14 mouse cellular contexts compared by ENCODE assay signal in genomic region chr2:152617374-152617773, GRCm38 (mm10). TPM values are rescaled to one million over a fixed set of nuclear protein-coding genes. Genes with fewer than 3 reads are reported as not detected.
DNase-seq lines count a peak whose midpoint lies in the region; TF ChIP-seq lines count a peak whose summit lies in the region.
"Had no signal": no experiment of that assay in that cellular context is flagged by ENCODE, and none has a peak within 500 bp of the region (broad histone marks: within the 10 kb centered on the region; RNA-seq: fewer than 3 reads in every experiment).

No protein-coding gene starts in this region.

- no peaks in the 10 kb centered on the region for H3K9me3 ChIP-seq in CH12.LX (replicated peaks; ENCODE audit: low read length)
- H3K9me3 ChIP-seq in limb, embryonic 10.5 days (replicated peaks): no peaks in the 10 kb centered on the region
- H3K9me3 ChIP-seq: embryonic facial prominence, embryonic 13.5 days; hindbrain, embryonic 15.5 days had no signal

- TF ChIP-seq CTCF in left cerebral cortex, adult 2 months (IDR thresholded peaks at IDR 0.05): peak; percentile 40
- TF ChIP-seq CTCF in CH12.LX (conservative IDR thresholded peaks at IDR 0.05 in 1 of 2, IDR thresholded peaks at IDR 0.05 in 1 of 2; ENCODE audit: low read depth in 2 of 2, low read length in 2 of 2): peak in 1 of 2 experiments; percentile 69; a peak in 2 of 4 replicates

- TF ChIP-seq EP300 in CH12.LX (IDR thresholded peaks at IDR 0.05; ENCODE audit: low read length): no peak

- dilution Hi-C loops in CH12.LX (cut with MboI; ENCODE audit: extremely low pct_ligation_motif_present, extremely low pct_unique_long_range_greater_than_20kb, low sequenced_read_pairs): no loop called here

- no peak for DNase-seq in left cerebral cortex, adult 2 months (ENCODE audit: extremely low spot score in 1 of 2, low spot score in 2 of 2)
- no peak for DNase-seq in left cerebral cortex, adult 9 months (ENCODE audit: low spot score in 2 of 2)
- DNase-seq in A20 (ENCODE audit: low read depth, low spot score): peak; percentile 50
- DNase-seq in CH12.LX (ENCODE audit: extremely low read depth): peak; percentile 37
- peak; percentile 20 for DNase-seq in c-Kit-positive CD71-positive TER-119-positive erythroid progenitor cells, embryonic 14.5 days (ENCODE audit: low spot score)
- no peak for DNase-seq in adrenal gland, adult 8-10 months
- no peak for DNase-seq in limb, embryonic 10.5 days (ENCODE audit: low spot score)
- DNase-seq in urinary bladder, postnatal 14 days (ENCODE audit: low spot score): no peak
- DNase-seq: left cerebral cortex, postnatal 4 days had no signal

- no peaks in the 10 kb centered on the region for H3K79me2 ChIP-seq in CH12.LX (replicated peaks; ENCODE audit: control insufficient read depth, extremely low read depth, insufficient read depth, poor library complexity, severe bottlenecking)

- intact Hi-C loops in left cerebral cortex, adult 2 months (cut with DNase I): loop anchor here (5.0 kb wide), 1 partner anchor 60 kb away; no protein-coding TSS in a partner anchor

- TF ChIP-seq RAD21 in CH12.LX (IDR thresholded peaks at IDR 0.05; ENCODE audit: low read depth, low read length): peak; percentile 50

- H3K27ac ChIP-seq in left cerebral cortex, adult 2 months: no peak overlapping the region
- H3K27ac ChIP-seq in CH12.LX (ENCODE audit: insufficient read depth, low read depth): no peak overlapping the region
- no peak overlapping the region for H3K27ac ChIP-seq in limb, embryonic 10.5 days
- H3K27ac ChIP-seq: embryonic facial prominence, embryonic 13.5 days; hindbrain, embryonic 15.5 days had no signal

- H3K4me3 ChIP-seq in left cerebral cortex, adult 2 months: no peak overlapping the region
- no peak overlapping the region for H3K4me3 ChIP-seq in CH12.LX (replicated peaks in 1 of 3; ENCODE audit: low read depth in 2 of 3, low read length in 2 of 3, poor library complexity in 1 of 3)
- no peak overlapping the region for H3K4me3 ChIP-seq in limb, embryonic 10.5 days
- H3K4me3 ChIP-seq: embryonic facial prominence, embryonic 13.5 days; hindbrain, embryonic 15.5 days had no signal

- H3K4me1 ChIP-seq in CH12.LX (ENCODE audit: control insufficient read depth in 1 of 2, insufficient read depth in 2 of 2): peaks cover 11 to 21% of the 10 kb centered on the region in 2 experiments
- H3K4me1 ChIP-seq in limb, embryonic 10.5 days: peaks cover 1% of the 10 kb centered on the region
- H3K4me1 ChIP-seq: embryonic facial prominence, embryonic 13.5 days; hindbrain, embryonic 15.5 days had no signal

- no peak for TF ChIP-seq POLR2A in CH12.LX (IDR thresholded peaks at IDR 0.05; ENCODE audit: low read depth, low read length)

- no peaks in the 10 kb centered on the region for H3K36me3 ChIP-seq in CH12.LX (replicated peaks in 1 of 2; ENCODE audit: control insufficient read depth in 1 of 2, insufficient read depth in 1 of 2, low read length in 1 of 2)
- no peaks in the 10 kb centered on the region for H3K36me3 ChIP-seq in limb, embryonic 10.5 days
- H3K36me3 ChIP-seq: embryonic facial prominence, embryonic 13.5 days; hindbrain, embryonic 15.5 days had no signal

- in situ Hi-C loops in CH12.LX (cut with MboI; ENCODE audit: low pct_ligation_motif_present, low pct_unique_long_range_greater_than_20kb, low sequenced_read_pairs): loop anchor here (5.0 kb wide), 2 partner anchors 50 to 215 kb away; partner anchors contain the start of genes Bcl2l1 and H13

- no peak overlapping the region for H3K9ac ChIP-seq in CH12.LX (ENCODE audit: insufficient read depth, low read depth)
- H3K9ac ChIP-seq: embryonic facial prominence, embryonic 13.5 days; hindbrain, embryonic 15.5 days had no signal

- H3K4me2 ChIP-seq in CH12.LX (ENCODE audit: insufficient read depth, low read depth, poor library complexity, severe bottlenecking): no peak overlapping the region
- H3K4me2 ChIP-seq: embryonic facial prominence, embryonic 13.5 days; heart, embryonic 11.5 days; hindbrain, embryonic 15.5 days had no signal

- 58% methylated on average over 5 of the region's 5 CpGs for WGBS in limb, embryonic 10.5 days

- H3K27me3 ChIP-seq in CH12.LX (replicated peaks): no peaks in the 10 kb centered on the region
- H3K27me3 ChIP-seq in limb, embryonic 10.5 days (ENCODE audit: low read depth, poor library complexity, severe bottlenecking): peaks cover 5% of the 10 kb centered on the region; the same call in 1 of the 2 replicates
- H3K27me3 ChIP-seq: embryonic facial prominence, embryonic 13.5 days; hindbrain, embryonic 15.5 days had no signal

TF ChIP-seq in CH12.LX, 34 proteins besides CTCF, POLR2A, EP300 and RAD21:
- TF ChIP-seq SMC3 (IDR thresholded peaks at IDR 0.05; ENCODE audit: low read depth, low read length) (peak; percentile 58), MAFK (IDR thresholded peaks at IDR 0.05; ENCODE audit: insufficient replicate concordance, low read length) (no peak), MEF2A (IDR thresholded peaks at IDR 0.05; ENCODE audit: borderline replicate concordance, low read depth, low read length) (no peak)

RNA-seq across cellular contexts. Expression of gene Defb25, which starts 5.5 kb away (rescaled TPM):
- not detected for total RNA-seq in left cerebral cortex, adult 2 months (2021)
- 0.84 TPM in 1 of 2 replicates, not detected in the other for total RNA-seq in CH12.LX (2012; rRNA removed)
- total RNA-seq in CH12.LX (2014; rRNA removed): not detected in 2 replicates
- 0.94 and 1.8 TPM in 2 replicates for polyA plus RNA-seq in CH12.LX (2012; ENCODE audit: insufficient read length, low read depth)
- total RNA-seq in adrenal gland, adult 8-10 months (2022): 1 to 10 TPM in 2 of 4 experiments, not detected in 2; 1.9 to 2.2 TPM
- polyA plus RNA-seq in limb, embryonic 10.5 days (2016; fragmentation: Nextera tagmentation; extraction: Ambion mirVana): not detected in 2 replicates
- total RNA-seq: left cerebral cortex, postnatal 4 days had no signal
- polyA plus RNA-seq: activated CD4-positive, CD25-positive, alpha-beta regulatory T cell, adult 4 months; embryonic facial prominence, embryonic 13.5 days; hindbrain, embryonic 15.5 days had no signal

RNA-seq across cellular contexts. Expression of gene Rem1, which starts 9.4 kb away (rescaled TPM):
- total RNA-seq in left cerebral cortex, adult 2 months (2021): under 1 TPM; 0.65 to 0.68 TPM
- total RNA-seq in CH12.LX (2012; rRNA removed) (0.13 and 0.55 TPM in 2 replicates), CH12.LX (2014; rRNA removed) (0.74 and 0.82 TPM in 2 replicates)
- 0.70 and 0.80 TPM in 2 replicates for polyA plus RNA-seq in CH12.LX (2012; ENCODE audit: insufficient read length, low read depth)
- 10 to 100 TPM in 3 of 4 experiments, 1 to 10 TPM in 1; 9.0 to 20.8 (median 14.6) TPM for total RNA-seq in adrenal gland, adult 8-10 months (2022)
- polyA plus RNA-seq in limb, embryonic 10.5 days (2016; fragmentation: Nextera tagmentation; extraction: Ambion mirVana): 0.41 and 0.46 TPM in 2 replicates
- polyA plus RNA-seq: activated CD4-positive, CD25-positive, alpha-beta regulatory T cell, adult 4 months had no signal

RNA-seq across cellular contexts. Expression of gene Defb36, which starts 13.2 kb away (rescaled TPM):
- not detected for total RNA-seq in left cerebral cortex, adult 2 months (2021)
- total RNA-seq in CH12.LX (2012; rRNA removed): not detected in 2 replicates
- not detected in 2 replicates for total RNA-seq in CH12.LX (2014; rRNA removed)
- polyA plus RNA-seq in CH12.LX (2012; ENCODE audit: insufficient read length, low read depth): not detected in 2 replicates
- total RNA-seq in adrenal gland, adult 8-10 months (2022): 1 to 10 TPM in 1 of 4 experiments, under 1 TPM in 1, not detected in 2; 0.86 to 1.5 TPM
- not detected in 2 replicates for polyA plus RNA-seq in limb, embryonic 10.5 days (2016; fragmentation: Nextera tagmentation; extraction: Ambion mirVana)
- total RNA-seq: left cerebral cortex, postnatal 4 days had no signal
- polyA plus RNA-seq: activated CD4-positive, CD25-positive, alpha-beta regulatory T cell, adult 4 months; embryonic facial prominence, embryonic 13.5 days; heart, embryonic 11.5 days; hindbrain, embryonic 15.5 days; large intestine, adult 2 months had no signal

RNA-seq across cellular contexts. Expression of gene Defb45, which starts 18.2 kb away (rescaled TPM):
- not detected for total RNA-seq in left cerebral cortex, adult 2 months (2021)
- not detected in 2 replicates for total RNA-seq in CH12.LX (2012; rRNA removed)
- not detected in 2 replicates for total RNA-seq in CH12.LX (2014; rRNA removed)
- polyA plus RNA-seq in CH12.LX (2012; ENCODE audit: insufficient read length, low read depth): not detected in 2 replicates
- total RNA-seq in adrenal gland, adult 8-10 months (2022): not detected
- polyA plus RNA-seq in limb, embryonic 10.5 days (2016; fragmentation: Nextera tagmentation; extraction: Ambion mirVana): not detected in 2 replicates
- total RNA-seq: left cerebral cortex, postnatal 4 days had no signal
- polyA plus RNA-seq: activated CD4-positive, CD25-positive, alpha-beta regulatory T cell, adult 4 months; embryonic facial prominence, embryonic 13.5 days; heart, embryonic 11.5 days; hindbrain, embryonic 15.5 days; large intestine, adult 2 months had no signal

RNA-seq across cellular contexts. Expression of gene Defb19, which starts 37.3 kb away (rescaled TPM):
- total RNA-seq in left cerebral cortex, adult 2 months (2021): not detected
- total RNA-seq in CH12.LX (2012; rRNA removed) (not detected in 2 replicates), CH12.LX (2014; rRNA removed) (not detected in 2 replicates)
- polyA plus RNA-seq in CH12.LX (2012; ENCODE audit: insufficient read length, low read depth): not detected in 2 replicates
- total RNA-seq in adrenal gland, adult 8-10 months (2022): not detected
- not detected in 2 replicates for polyA plus RNA-seq in limb, embryonic 10.5 days (2016; fragmentation: Nextera tagmentation; extraction: Ambion mirVana)
- total RNA-seq: left cerebral cortex, postnatal 4 days had no signal
- polyA plus RNA-seq: activated CD4-positive, CD25-positive, alpha-beta regulatory T cell, adult 4 months; embryonic facial prominence, embryonic 13.5 days; hindbrain, embryonic 15.5 days; large intestine, adult 2 months had no signal

Comparison
In these comparisons a context has a peak if more than half of its experiments do, and no peak if none do; other contexts are left out.
1. DNase-seq: peak in A20 (single experiment), CH12.LX (single experiment) and c-Kit-positive CD71-positive TER-119-positive erythroid progenitor cells, embryonic 14.5 days (single experiment); none in left cerebral cortex, adult 2 months (0 of 2), left cerebral cortex, adult 9 months (0 of 2), adrenal gland, adult 8-10 months (single experiment), limb, embryonic 10.5 days (single experiment) and urinary bladder, postnatal 14 days (single experiment).
2. RNA of gene Rem1, which starts 9.4 kb away (total RNA-seq): 9.0 to 20.8 TPM in adrenal gland, adult 8-10 months; 0.13 to 0.82 TPM in CH12.LX and 0.65 to 0.68 TPM in left cerebral cortex, adult 2 months; every median in the first group is over 4 times any median in the second.